Mouse (Mus musculus) embryonic facial prominence, embryonic 14.5 days (tissue): Measurements from ENCODE around the gene Ceacam3. TPM values are rescaled to one million over a fixed set of nuclear protein-coding genes. Genes with fewer than 3 reads are reported as not detected.

Source experiments
- ATAC-seq: fragments of 200-750 bp; cut with Nextera tagmentation; 2 replicates; pipeline ENCODE4 v1.8.0; 2017; ENCODE audit warnings: low read depth, moderate number of reproducible peaks, moderate TSS enrichment
- DNase-seq: peaks from one replicate; pipeline ENCODE4 v3.0.0-alpha.2; 2015; ENCODE audit warnings: low spot score
- H3K27ac ChIP-seq: fragments of 300-500 bp; sonication (generic); replicated peaks from 2 replicates; pipeline ENCODE4 v1.5.1; 2014; ENCODE audit warnings: low read depth, mild to moderate bottlenecking, low read length, moderate library complexity
- H3K27me3 ChIP-seq: fragments of 300-500 bp; sonication (generic); replicated peaks from 2 replicates; pipeline ENCODE4 v1.6.1; 2014; ENCODE audit warnings: low read length; ENCODE audit not compliant: control insufficient read depth, insufficient read depth
- H3K36me3 ChIP-seq: fragments of 300-500 bp; sonication (generic); 2 replicates; pipeline ENCODE4 v1.6.1; 2014; ENCODE audit warnings: low read length, mixed read lengths; ENCODE audit not compliant: control insufficient read depth, insufficient read depth
- H3K4me1 ChIP-seq: fragments of 300-500 bp; sonication (generic); 2 replicates; pipeline ENCODE4 v1.6.1; 2014; ENCODE audit warnings: antibody characterized with exemption, low read length; ENCODE audit not compliant: control insufficient read depth, insufficient read depth
- H3K4me2 ChIP-seq: fragments of 300-500 bp; sonication (generic); 2 replicates; pipeline ENCODE4 v1.6.1; 2014; ENCODE audit warnings: low read depth, mild to moderate bottlenecking, low read length, moderate library complexity, mixed read lengths
- H3K4me3 ChIP-seq: fragments of 300-500 bp; sonication (generic); 2 replicates; pipeline ENCODE4 v1.5.1; 2014; ENCODE audit warnings: low read depth, mild to moderate bottlenecking, low read length
- H3K9ac ChIP-seq: fragments of 300-500 bp; sonication (generic); 2 replicates; pipeline ENCODE4 v1.6.1; 2014; ENCODE audit warnings: low read depth, mild to moderate bottlenecking, low read length, moderate library complexity, mixed read lengths
- H3K9me3 ChIP-seq: fragments of 300-500 bp; sonication (generic); 2 replicates; pipeline ENCODE4 v1.6.1; 2016; ENCODE audit warnings: low read length; ENCODE audit not compliant: control insufficient read depth
- WGBS: fragments of 180-500 bp; shearing (Covaris S2); extraction: QIAGEN DNeasy Blood & Tissue Kit; methylation state at CpG from one replicate; pipeline ENCODE4 v1.1.7; 2014; 5-methylcytosine and 5-hydroxymethylcytosine counted together
- polyA plus RNA-seq: library from polyadenylated mRNA; unstranded; fragments of >200 nt; fragmentation: Nextera tagmentation; extraction: Ambion mirVana; gene quantifications from 2 replicates; pipeline ENCODE4 v1.2.1, GENCODE M21; 2014

Gene Ceacam3
- polyA plus RNA-seq, 1 experiment from 2014 or later = 0.08 TPM

GRCm38 (mm10) chr7:17205530-17206184 is 55.6 kb downstream of the Ceacam3 start:
- no peak overlapping the region for H3K4me3 ChIP-seq
- peaks cover 10% of the 10 kb centered on the region for H3K9me3 ChIP-seq
- no peaks in the 10 kb centered on the region for H3K4me1 ChIP-seq
- no peak overlapping the region for H3K4me2 ChIP-seq
- no peaks in the 10 kb centered on the region for H3K36me3 ChIP-seq
- H3K27me3 ChIP-seq = no peaks in the 10 kb centered on the region
- H3K27ac ChIP-seq = no peak overlapping the region
- ATAC-seq = no peak
- H3K9ac ChIP-seq = no peak overlapping the region
- 53% methylated on average over 3 of the region's 3 CpGs for WGBS
- no peak for DNase-seq

Other genes starting within 250 kb of the Ceacam3 start
- 1.8 and 1.9 TPM in 2 replicates for gene Ptgir, start 243.8 kb upstream of the Ceacam3 start, polyA plus RNA-seq
- gene Calm3, start 226.2 kb upstream of the Ceacam3 start, polyA plus RNA-seq = 164 and 189 TPM in 2 replicates
- gene Pnmal2, start 205.6 kb upstream of the Ceacam3 start, polyA plus RNA-seq = 20.9 and 21.9 TPM in 2 replicates
- 2.1 and 2.3 TPM in 2 replicates for gene Pnmal1, start 190.6 kb upstream of the Ceacam3 start, polyA plus RNA-seq
- 0.24 and 0.38 TPM in 2 replicates for gene Gm42372, start 167.2 kb upstream of the Ceacam3 start, polyA plus RNA-seq
- 24.7 and 26.0 TPM in 2 replicates for gene Ccdc8, start 157.6 kb upstream of the Ceacam3 start, polyA plus RNA-seq
- gene Ppp5c, start 122.4 kb upstream of the Ceacam3 start, polyA plus RNA-seq = 99.0 and 107 TPM in 2 replicates
- 26.1 and 34.8 TPM in 2 replicates for gene Hif3a, start 87.9 kb upstream of the Ceacam3 start, polyA plus RNA-seq
- 0.11 and 0.16 TPM in 2 replicates for gene Psg16, start 76.2 kb upstream of the Ceacam3 start, polyA plus RNA-seq
- not detected in 2 replicates for gene Psg29, start 53.2 kb downstream of the Ceacam3 start, polyA plus RNA-seq